Mouse (Mus musculus) erythroid progenitor cell, adult 5-6 weeks (primary cell): ENCODE measurements around the gene Ago3. TPM values are rescaled to one million over a fixed set of nuclear protein-coding genes. Genes with fewer than 3 reads are reported as not detected.

Experiments used
- ATAC-seq: replicated peaks from 2 replicates; pipeline ENCODE4 v1.8.0; 2016; ENCODE audit warnings: moderate number of reproducible peaks, mild to moderate bottlenecking, moderate TSS enrichment, inconsistent platforms; ENCODE audit not compliant: poor library complexity, low FRiP score, severe bottlenecking
- total RNA-seq, 2 experiments: library from RNA; stranded (forward) in 1 of 2; stranded (reverse) in 1 of 2; fragments of 150-400 nt in 1 of 2; fragments of 186-747, 209-891 nt in 1 of 2; gene quantifications; 2 replicates each; pipeline versions ENCODE4 v1.2.3 to v1.2.4; 2015 to 2017; ENCODE audit warnings: low replicate concordance in 2 of 2

Gene Ago3
- total RNA-seq, 2 experiments from 2014 or later = 2.3 to 3.4 TPM

DNA sequence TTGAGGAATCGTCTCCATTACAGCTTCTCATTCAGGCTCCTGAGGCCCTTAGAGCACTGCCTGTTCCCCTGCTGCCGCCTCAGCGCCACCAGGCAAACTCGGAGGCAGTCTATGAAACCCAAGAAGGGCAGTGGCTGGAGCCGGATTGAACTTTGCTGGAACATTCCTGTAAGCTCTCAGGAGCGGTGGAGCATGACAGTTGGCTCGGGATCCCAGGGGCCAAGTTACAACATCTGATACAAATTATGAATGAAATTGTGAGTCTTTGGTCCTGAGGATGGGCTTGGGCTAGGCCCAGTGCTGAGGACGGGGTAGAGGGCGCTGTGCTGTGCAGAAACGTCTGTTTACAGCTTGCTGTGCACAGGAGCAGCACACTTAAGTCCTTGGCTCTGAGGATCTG, 115.0 kb downstream of the Ago3 start:
- ATAC-seq = no peak

DNA sequence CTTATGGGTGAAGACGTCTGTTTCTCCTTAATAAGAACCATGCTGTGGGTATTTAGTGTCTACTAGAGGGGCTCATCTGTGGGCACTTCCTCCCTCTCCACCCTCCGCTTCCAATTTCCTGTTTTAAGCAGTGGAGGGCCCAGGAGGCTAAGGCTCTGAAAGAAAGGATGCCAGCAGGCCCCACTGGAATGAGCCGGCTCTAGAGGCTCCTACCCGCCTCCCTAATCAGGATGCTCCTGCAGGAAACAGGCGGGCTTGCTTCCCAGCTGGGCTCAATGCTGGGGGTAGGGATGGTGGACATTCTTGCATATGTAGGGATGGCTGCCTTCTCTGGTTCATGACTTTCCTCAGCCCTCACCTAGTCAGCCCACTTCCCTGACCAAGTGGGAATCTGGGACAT, 116.2 kb downstream of the Ago3 start:
- ATAC-seq = no peak

DNA sequence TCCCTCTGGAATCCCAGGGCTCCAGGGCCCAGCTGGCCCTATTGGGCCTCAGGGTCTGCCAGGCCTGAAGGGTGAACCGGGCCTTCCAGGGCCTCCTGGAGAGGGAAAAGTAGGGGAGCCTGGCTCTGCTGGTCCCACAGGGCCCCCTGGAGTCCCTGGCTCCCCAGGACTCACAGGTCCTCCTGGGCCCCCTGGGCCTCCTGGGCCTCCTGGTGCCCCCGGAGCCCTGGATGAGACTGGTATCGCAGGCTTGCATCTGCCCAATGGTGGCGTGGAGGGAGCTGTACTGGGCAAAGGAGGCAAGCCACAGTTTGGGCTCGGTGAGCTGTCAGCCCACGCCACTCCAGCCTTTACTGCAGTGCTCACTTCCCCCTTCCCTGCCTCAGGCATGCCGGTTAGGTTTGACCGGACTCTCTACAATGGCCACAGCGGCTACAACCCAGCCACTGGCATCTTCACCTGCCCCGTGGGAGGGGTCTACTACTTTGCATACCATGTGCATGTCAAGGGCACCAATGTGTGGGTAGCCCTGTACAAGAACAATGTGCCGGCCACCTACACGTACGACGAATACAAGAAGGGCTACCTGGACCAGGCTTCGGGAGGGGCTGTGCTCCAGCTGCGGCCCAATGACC, 117.7 kb downstream of the Ago3 start:
- no peak for ATAC-seq

DNA sequence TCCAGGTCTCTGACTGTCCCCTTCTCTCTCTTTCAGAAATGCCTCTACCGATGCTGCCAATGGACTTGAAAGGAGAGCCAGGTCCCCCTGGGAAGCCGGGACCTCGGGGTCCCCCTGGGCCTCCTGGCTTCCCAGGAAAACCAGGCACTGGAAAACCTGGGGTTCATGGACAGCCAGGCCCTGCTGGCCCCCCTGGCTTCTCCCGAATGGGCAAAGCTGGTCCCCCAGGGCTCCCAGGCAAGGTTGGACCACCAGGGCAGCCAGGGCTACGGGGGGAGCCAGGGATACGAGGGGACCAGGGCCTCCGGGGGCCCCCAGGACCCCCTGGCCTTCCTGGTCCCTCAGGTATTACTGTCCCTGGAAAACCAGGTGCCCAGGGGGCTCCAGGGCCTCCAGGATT, 119.0 kb downstream of the Ago3 start:
- no peak for ATAC-seq

DNA sequence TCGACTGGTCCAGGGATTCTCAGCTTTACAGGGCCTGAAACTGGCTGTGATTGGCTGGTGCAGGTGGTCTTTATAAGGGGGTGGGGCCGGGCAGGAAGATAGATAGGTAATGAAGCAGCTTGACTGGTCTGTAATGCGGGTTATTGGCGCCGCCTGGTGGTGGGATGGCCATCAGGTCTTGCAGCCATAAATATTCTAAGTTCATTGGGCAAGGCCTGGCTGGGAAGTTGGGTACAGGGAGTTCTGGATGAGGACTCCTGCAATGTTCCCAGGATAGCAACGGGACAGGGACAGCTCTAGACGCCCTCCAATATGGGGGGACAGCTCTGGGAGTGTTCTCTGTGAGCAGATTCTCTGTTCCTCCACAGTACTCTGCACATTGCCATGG, 119.4 kb downstream of the Ago3 start:
- no peak for ATAC-seq

DNA sequence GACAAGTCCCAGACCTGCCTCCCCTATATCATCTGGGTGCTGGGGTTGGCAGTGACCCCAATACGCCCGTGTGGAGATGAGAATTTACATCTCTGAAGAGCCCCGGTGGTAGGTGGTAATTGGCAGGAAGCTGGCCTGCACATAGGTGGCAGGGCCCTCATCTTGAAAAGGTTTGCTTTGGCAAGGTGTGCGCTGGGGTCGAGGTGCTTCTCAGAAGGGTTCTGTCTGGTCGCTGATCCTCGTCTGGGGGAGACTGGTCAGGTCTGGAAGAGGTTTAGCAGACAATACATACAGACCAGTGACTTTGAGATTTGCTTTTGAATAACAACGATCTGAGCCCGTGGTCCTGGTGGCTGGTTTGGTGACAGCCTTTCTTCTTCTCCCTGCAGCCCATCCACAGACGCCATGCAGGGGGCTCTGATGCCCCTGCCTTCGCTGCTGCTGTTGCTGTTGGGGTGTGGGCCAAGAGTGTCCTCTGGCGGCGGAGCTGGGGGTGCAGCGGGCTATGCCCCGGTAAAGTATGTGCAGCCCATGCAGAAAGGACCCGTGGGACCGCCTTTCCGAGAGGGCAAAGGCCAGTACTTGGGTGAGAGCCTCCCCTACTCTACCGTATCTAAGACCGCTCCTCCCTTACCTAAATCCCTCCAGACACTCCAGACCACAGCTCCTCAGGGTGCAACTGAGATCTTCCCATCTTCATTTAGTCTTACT, 120.0 kb downstream of the Ago3 start:
- ATAC-seq = no peak

DNA sequence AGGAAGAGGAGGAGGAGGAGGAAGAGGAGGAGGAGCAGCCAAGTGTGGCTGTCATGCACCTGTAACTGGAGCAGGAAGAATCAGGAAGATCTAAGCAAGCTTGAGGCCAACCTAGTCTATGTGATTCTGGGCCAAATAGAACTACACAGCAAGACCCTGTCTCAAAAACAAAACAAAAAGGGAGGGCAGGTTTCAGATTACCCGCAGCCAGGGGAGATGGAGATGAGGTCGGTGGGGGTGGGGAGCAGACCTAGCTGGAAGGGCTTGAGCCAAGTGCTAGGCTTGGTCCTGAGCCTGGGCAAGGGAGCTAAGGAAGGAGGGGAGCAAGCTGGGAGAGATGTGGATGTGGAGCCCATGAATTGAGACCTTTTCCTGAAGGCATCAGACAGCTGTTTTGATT, 122.5 kb downstream of the Ago3 start:
- no peak for ATAC-seq

DNA sequence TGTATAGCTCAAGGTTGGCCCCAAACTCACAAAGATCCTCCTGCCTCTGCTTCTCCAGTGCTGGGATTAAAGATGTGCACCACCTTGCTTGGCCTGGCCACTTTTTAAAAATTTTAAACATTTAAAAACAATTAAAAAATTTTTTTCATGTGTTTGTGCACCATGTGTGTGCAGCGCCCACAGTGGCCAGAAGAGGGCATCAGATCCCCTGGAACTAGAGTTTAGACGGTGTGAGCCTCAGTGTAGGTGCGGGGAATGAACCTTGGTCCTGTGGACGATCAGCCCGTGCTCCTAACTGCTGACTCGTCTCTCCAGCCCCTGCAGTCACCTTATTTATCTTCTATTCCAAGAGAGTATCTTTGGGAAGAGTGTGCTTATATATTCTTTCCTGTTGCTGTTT, 123.3 kb downstream of the Ago3 start:
- ATAC-seq = no peak

DNA sequence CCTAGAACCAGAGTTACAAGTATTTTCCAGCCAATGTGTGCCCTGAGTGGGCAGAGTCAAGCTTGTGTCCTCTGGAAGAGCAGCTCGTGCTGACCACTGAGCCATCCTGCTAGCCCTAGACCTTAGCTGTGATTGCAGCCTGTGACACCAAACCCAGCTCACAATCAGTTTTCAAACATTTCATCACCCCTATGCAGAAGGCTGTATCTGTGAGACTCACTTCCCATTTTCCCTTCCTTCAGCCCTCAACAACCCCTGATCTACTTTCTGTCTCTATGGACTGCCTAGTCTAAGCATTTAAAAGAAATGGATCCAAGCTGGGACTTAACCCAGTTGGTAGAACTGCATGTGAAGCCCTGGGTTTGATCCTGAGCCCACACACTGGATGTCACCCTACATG, 123.9 kb downstream of the Ago3 start:
- ATAC-seq = no peak

DNA sequence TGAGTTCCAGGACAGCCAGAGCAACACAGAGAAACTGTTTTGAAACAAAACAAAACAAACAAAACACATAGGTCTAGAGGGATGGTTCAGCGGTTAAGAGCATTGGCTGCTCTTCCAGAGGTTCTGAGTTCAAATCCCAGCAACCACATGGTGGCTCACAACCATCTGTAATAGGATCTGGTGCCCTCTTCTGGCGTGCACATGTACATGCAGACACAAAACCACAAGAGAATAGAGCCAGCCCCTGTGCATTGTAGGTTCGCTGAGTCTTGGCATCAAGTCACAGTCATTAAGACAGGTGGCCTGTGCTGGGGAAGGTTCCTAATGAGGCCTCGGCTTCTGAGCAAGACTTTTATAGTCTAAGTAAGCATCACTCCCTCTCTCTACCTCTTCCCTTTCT, 125.5 kb downstream of the Ago3 start:
- no peak for ATAC-seq

DNA sequence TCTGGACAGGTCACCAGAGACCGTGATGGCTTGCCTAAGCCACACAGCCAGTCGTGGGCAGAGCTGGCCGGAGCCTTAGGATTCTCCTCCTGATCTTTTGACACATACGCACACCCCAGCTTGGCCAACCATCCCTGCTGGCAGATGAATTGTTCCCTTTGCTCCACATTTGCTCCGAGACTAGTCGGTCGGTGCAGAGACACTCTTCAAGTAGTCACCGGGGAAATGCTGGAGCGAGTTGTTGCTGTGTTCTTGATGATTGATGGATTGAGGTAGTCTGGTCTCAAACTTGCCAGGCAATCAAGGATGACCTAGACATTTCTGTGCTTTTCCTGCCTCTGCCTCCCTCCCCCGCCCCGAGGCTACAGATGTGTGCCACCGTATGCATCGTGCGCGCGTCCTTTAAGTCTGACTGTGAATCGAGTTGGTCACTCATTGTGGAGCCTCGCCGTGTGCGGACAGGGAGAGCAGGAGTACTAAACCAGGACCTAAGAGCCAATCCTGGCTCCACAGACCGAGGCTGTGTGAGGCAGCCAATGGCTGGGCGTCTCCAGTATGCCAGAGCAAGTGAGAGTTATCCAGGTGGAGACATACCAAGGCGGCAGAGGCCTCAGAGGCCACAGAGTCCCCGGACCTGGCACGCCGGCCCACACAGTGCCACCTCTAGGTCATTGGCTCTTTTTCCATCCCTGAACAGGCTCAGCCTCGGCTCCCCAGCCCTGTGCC, 127.6 kb downstream of the Ago3 start:
- no peak for ATAC-seq

DNA sequence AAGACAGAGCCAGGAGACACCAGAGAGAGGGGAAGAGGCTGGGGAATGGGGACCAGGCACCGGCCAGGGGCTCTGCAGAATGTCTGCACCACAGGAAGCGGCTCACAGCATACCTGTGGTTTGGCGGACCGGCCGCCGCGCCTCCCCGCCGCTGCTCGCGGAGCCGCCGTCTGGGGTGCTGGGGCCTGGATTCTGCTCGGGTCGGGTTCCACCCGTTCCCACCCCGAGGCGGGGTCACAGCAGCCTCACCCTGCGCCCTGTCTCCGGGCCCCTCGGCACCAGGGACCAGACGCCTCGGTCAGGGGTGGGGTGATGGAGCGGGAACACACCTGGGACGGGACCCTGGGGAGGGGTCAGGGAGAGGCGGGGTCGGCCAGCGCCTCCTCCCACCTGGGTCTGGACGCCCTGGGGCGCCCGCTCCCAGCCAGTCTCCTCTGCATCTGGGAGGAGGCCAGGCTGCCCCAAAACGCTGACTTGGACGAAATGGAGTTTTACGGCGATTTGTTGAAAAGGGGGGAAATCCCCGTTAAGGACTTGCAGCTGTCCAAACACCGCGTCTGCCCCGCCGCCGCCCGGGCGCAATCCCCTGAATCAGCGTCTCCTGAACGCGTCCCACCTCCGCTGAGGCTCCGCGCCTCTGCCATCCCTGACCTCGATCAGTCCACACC, 128.3 kb downstream of the Ago3 start:
- ATAC-seq = no peak

DNA sequence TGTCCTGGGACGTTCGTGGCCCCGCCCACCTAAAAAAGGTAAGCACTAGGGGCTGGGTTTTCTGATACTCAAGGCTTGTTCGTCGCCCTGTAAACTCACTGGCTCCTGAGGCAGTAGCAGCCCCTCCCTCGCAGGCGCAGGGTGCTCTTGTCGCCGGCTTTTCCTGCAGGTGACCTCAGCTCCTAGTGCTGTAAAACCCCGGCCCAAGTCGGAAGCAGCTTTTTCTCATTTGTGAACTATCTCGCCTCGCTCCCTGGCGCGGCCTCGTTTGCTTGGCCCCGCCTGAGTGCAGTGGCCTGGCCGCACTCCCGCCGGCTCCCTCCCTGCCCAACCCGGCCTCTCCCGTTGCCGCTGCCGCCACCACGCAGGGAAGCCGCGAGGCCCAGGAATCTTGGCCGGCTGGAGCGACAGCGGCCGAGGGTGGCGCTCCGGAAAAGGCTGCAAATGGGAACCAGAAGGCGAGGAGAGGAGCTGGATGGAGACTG, 132.7 kb downstream of the Ago3 start:
- no peak for ATAC-seq

DNA sequence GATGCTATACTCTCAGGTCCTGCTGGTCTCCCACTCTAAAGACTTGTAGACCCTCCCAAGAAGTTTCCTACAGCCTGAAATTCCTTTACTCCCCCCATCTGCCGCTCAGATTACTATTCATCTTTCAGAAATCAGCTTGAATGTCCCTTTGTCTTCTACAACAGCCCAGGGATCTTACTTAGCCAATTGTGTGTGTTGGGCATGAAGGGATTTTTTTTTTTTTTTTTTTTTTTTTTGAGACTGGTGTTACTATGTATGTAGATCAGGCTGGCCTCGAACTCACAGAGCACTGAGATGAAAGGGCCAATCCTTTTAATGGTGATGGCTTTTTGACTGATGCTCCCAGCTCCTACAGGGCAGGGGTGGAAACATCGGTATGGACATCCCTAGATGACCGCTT, 133.4 kb downstream of the Ago3 start:
- no peak for ATAC-seq

DNA sequence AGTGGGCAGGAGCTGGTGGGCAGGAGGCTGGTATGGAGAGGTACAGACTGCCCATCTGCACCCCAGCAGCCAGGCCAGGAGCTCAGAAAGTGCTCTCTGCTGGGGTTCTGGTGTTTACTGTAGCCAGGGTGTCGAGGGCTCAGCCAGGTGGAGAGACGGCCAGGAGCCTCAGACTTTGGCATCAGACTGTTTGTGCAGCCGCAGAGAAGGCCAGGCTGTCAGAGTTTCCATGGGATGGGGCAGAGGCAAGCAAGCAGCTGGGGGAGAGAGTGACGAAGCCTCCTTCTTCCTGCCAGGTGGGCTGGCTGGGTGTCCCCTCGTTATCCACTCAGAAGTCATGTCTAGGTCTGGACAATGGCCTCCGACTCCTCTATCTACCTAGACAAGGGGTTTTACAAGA, 134.2 kb downstream of the Ago3 start:
- ATAC-seq = no peak

DNA sequence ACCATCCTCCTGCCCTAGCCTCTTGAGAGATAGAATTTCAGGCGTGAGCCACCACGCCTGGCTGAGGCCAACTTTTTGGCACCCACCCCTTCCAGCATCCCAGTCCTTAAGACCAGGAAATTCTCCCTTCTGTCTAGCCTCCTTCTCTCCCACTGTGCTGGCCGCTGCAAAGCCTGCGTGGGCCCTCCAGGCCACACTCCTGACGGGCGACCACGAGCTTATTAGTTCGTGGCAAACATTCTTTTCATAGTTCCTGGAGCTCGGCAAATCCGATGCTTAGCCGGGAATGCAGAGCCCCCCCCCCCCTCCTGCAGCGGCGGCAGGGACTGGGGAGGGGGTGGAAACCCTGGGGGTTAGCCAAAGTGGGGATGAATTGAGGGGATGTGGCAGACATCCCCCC, 138.2 kb downstream of the Ago3 start:
- ATAC-seq = no peak

DNA sequence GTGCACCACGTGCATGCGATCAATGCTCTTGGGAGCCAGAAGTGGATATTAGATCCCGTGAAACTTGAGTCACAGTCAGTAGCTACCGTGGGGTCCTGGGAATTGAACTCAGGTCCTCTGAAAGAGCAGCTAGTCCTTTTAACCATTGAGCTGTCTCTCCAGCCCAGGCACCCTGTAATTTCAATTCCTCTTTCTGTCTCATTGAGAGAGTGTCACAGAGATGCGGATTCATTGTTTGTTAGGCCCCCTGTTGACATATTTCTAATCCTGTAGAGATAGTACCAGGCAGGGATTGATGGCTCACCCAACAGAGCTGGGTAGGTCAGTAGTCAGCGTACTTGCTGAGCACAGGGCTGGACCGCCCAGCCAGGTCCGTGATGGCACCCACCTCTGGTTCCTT, 139.0 kb downstream of the Ago3 start:
- ATAC-seq = no peak

DNA sequence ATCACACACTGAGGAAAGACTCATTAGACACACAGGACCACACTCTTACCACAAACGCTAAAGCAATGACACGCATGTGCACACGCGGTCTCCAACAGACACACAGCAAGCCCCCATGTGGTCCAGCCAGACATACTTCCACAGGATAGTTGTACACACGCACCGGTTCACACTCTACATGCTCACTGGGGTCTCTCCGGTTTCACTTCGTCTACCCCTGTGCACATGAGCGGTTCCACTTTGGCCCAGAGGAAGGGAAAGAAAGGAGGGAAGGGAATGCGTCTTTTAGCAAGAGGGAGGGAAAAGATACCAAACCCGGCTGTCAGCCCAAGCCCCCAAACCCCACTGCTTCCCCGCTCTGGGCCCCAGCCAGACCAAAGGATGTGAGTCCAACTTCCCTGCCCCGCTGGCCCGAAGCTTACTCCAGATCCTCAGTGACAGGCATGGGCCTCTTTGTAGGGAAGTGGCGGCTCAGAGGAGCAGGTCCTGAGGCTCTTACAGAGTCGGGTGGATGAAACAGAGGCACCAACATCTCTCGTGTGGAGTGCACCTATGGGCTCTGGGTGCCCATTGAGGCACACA, 141.2 kb downstream of the Ago3 start:
- no peak for ATAC-seq

DNA sequence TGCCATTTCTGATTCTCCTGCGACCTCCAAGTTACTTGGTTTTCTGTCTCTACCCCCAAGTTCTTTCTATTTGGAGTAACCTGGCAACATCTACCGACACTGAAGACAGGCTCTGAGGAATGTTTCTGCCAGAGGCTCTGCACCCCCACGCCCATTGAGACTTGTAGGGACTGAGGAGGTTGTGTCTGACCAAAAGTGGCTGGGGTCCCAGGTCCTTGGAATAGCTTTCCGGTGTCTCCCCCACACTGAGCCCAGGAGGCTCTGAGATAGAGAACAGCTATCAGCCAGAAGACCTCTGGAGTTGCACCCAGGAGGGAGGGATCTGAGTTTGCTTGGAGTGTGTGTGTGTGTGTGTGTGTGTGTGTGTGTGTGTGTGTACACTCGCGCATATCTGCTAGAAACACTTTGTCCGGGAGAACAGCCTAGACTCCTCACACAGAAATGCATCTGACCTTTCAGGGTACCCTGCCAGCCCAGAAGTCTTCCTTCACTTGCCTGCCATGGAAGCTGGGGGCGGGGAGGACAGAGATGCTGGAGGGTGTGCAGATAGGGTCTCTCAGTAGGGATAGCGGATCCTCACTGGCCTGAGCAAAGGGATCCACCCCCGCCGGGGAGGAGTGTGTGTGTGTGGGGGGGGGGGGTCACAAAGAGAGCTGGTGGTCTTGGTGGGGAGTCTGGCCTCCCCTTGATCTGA, 141.9 kb downstream of the Ago3 start:
- ATAC-seq = no peak

DNA sequence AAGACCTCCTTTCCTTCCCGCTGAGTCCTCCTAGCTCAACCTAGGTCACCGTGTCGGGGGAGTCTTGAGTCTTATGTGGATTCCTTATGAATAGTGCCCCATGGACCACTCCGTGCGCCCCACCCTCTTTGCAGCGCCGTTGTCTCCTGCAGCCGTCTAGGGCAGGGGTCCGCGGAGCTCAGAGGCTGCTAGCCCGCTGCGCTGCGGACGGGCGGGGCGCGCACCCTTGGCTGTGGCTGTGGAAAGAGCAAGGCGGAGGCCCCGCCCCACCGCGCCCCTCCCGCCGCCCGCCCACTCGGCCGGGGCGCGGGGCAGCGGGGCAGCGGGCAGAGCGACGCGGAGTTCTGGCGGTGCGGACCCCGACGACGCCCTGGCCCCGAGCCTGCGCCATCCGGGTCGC, 142.9 kb downstream of the Ago3 start, which contains the start of gene Col8a2:
Gene Col8a2 (plus strand): TSS at position 302 of the 400 bp plus-strand sequence.
- no peak for ATAC-seq
